Mouse (Mus musculus) megakaryocyte, adult 5-6 weeks (primary cell): ENCODE data around the gene Gm20671. TPM values are rescaled to one million over a fixed set of nuclear protein-coding genes. Genes with fewer than 3 reads are reported as not detected.

ENCODE experiments used
- ATAC-seq: 2 replicates; pipeline ENCODE4 v1.8.0; 2016; ENCODE audit warnings: mild to moderate bottlenecking, inconsistent platforms; ENCODE audit not compliant: poor library complexity, severe bottlenecking
- total RNA-seq, 2 experiments: library from RNA; stranded (forward) in 1 of 2; stranded (reverse) in 1 of 2; fragments of 153-499, 151-499 nt in 1 of 2; fragments of 221-1000, 200-1000 nt in 1 of 2; gene quantifications; 2 replicates each; pipeline versions ENCODE4 v1.2.3 to v1.2.4; 2015 to 2017

Gm20671 gene
- total RNA-seq, 2 experiments from 2014 or later = 1.2 TPM; not detected in 1

GRCm38 (mm10) chr5:32693411-32693810, 133.5 kb downstream of the Gm20671 start:
- ATAC-seq = no peak

Other genes with a start within 250 kb of the Gm20671 start
- gene Yes1, start 215.9 kb downstream of the Gm20671 start, total RNA-seq (2015) = 0.48 and 1.1 TPM in 2 replicates
- gene Yes1, start 215.9 kb downstream of the Gm20671 start, total RNA-seq (2017) = 0.04 and 0.94 TPM in 2 replicates
- 51.6 and 52.1 TPM in 2 replicates for gene Pisd, start 41.5 kb downstream of the Gm20671 start, total RNA-seq (2015)
- gene Pisd, start 41.5 kb downstream of the Gm20671 start, total RNA-seq (2017) = 69.5 and 81.6 TPM in 2 replicates
- 30.9 and 34.4 TPM in 2 replicates for gene Prr14l, start 27.1 kb upstream of the Gm20671 start, total RNA-seq (2015)
- gene Prr14l, start 27.1 kb upstream of the Gm20671 start, total RNA-seq (2017) = 27.7 and 48.4 TPM in 2 replicates
- gene Depdc5, start 36.6 kb upstream of the Gm20671 start, total RNA-seq (2015) = 23.2 and 27.1 TPM in 2 replicates
- 25.9 and 27.7 TPM in 2 replicates for gene Depdc5, start 36.6 kb upstream of the Gm20671 start, total RNA-seq (2017)
- gene Ywhah, start 191.7 kb upstream of the Gm20671 start, total RNA-seq (2015) = 353 and 377 TPM in 2 replicates
- gene Ywhah, start 191.7 kb upstream of the Gm20671 start, total RNA-seq (2017) = 210 and 213 TPM in 2 replicates